Mouse (Mus musculus): ENCODE measurements around the gene Ywhah.
"Not testable (repeated sequence)": the region's sequence is repeated elsewhere in the genome, so short reads cannot be mapped to it uniquely, and the experiment has no call there.

DNA sequence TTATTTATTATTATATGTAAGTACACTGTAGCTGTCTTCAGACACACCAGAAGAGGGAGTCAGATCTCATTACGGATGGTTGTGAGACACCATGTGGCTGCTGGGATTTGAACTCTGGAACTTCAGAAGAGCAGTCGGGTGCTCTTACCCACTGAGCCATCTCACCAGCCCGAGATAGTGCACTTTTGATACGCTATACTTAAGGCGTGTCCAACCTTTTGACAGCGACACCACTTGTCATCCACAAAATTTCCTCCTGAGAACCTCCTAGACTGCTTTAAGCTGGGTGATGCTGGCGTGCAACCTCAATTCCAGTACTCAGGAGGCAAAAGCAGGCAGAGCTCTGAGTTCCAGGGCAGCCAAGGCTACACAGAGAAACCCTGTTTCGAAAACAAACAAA is 15.0 kb downstream of the Ywhah start:
- TF ChIP-seq CTCF (IDR thresholded peaks at IDR 0.05; ENCODE audit: low read depth, low read length); POLR2A (IDR thresholded peaks at IDR 0.05; ENCODE audit: extremely low read depth, insufficient read depth, low read length): not testable (repeated sequence)

All from liver, adult 2 months (tissue).